Mouse (Mus musculus): ENCODE results near the gene E130311K13Rik. TPM values are rescaled to one million over a fixed set of nuclear protein-coding genes. Genes with fewer than 3 reads are reported as not detected.

E130311K13Rik gene
- total and polyA plus RNA-seq, 3 experiments, result 3.9 to 4.0 TPM; not detected in 1

DNA sequence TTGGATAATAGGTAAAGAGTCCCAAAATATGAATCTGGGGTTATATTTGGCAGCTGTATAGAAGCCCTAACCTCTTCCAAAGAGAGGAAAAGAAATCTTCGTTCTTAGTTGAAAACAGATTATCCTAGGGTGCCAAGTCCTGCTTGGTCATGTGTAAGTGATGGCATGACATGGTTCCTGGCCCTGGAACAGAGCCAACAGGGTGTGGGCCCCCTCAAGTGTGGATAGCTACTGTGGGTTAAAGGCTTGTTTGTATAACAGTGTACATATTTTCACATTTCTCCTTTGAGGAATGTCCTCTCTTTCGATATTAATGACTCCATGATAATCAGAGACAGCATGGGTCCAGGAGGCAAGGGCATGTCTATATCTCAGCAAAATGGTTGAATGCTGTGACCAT, 9.7 kb upstream of the E130311K13Rik start:
- peaks cover 0 to 10% of the 10 kb centered on the region in 2 experiments; a peak in 2 of 4 replicates for H3K36me3 ChIP-seq (ENCODE audit: control insufficient read depth in 1 of 2, insufficient read depth in 2 of 2, low read length in 2 of 2)
- no peak for TF ChIP-seq MAZ (IDR thresholded peaks at IDR 0.05; ENCODE audit: low read depth, low read length)
- no peak for TF ChIP-seq KAT2A (conservative IDR thresholded peaks at IDR 0.05; ENCODE audit: low read depth, low read length)
- no peak for TF ChIP-seq POLR2AphosphoS2 (IDR thresholded peaks at IDR 0.05; ENCODE audit: low read length)
- TF ChIP-seq MYC (IDR thresholded peaks at IDR 0.05; ENCODE audit: low read depth, low read length), result no peak
- no peak for TF ChIP-seq GATA1 (IDR thresholded peaks at IDR 0.05; ENCODE audit: low read depth, low read length)
- no peak for TF ChIP-seq BHLHE40 (IDR thresholded peaks at IDR 0.05; ENCODE audit: borderline replicate concordance, low read depth, low read length)
- TF ChIP-seq JUND (IDR thresholded peaks at IDR 0.05; ENCODE audit: low read depth, low read length), result no peak
- TF ChIP-seq SMC3 (IDR thresholded peaks at IDR 0.05; ENCODE audit: low read depth, low read length), result no peak
- no peak for TF ChIP-seq ZMIZ1 (IDR thresholded peaks at IDR 0.05; ENCODE audit: low read depth, low read length)
- no peak for DNase-seq (ENCODE audit: low read depth, low spot score)
- H3K9ac ChIP-seq (ENCODE audit: control insufficient read depth, low read depth, low read length, poor library complexity, severe bottlenecking), result no peak overlapping the region
- no peaks in the 10 kb centered on the region for H3K79me2 ChIP-seq (ENCODE audit: control insufficient read depth, insufficient read depth, low read length, poor library complexity)
- H3K27me3 ChIP-seq (ENCODE audit: control insufficient read depth in 1 of 2, insufficient read depth in 2 of 2, low read length in 2 of 2), result no peaks in the 10 kb centered on the region
- H3K4me1 ChIP-seq (ENCODE audit: control insufficient read depth in 1 of 2, insufficient read depth in 2 of 2, low read length in 2 of 2), result no peaks in the 10 kb centered on the region
- H3K4me3 ChIP-seq (ENCODE audit: control insufficient read depth in 1 of 2, insufficient read depth in 1 of 2, low read depth in 2 of 2, low read length in 2 of 2), result no peak overlapping the region
- no peaks in the 10 kb centered on the region for H3K9me3 ChIP-seq (replicated peaks; ENCODE audit: insufficient read depth, low read length)
- no peak overlapping the region for H3K27ac ChIP-seq (ENCODE audit: control insufficient read depth, low read depth, low read length)

DNA sequence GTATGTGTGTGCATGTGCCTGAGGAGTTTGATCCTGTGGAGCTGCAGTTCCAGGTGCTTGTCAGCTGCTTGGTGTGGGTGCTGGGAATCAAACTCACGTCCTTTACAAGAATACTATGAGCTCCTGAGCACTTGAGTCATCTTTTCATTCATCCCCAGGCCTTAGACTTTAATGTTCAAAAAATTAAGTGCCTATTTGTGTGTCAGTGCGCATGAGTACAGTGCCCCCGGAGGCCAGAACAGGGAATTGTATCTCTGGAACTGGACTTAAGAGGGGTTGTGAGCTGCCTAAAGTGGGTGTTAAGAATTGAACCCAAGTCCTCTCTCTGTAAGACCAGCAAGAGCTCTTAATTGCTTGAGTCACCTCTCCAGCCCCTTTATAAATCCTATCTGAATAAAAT, 9.6 kb downstream of the E130311K13Rik start:
- no peaks in the 10 kb centered on the region for H3K4me1 ChIP-seq (ENCODE audit: control insufficient read depth in 1 of 2, insufficient read depth in 2 of 2, low read length in 2 of 2)
- peak; percentile 70 for DNase-seq (ENCODE audit: low read depth, low spot score)
- no peak overlapping the region for H3K27ac ChIP-seq (ENCODE audit: control insufficient read depth, low read depth, low read length)
- no peak overlapping the region for H3K9ac ChIP-seq (ENCODE audit: control insufficient read depth, low read depth, low read length, poor library complexity, severe bottlenecking)
- H3K36me3 ChIP-seq (ENCODE audit: control insufficient read depth in 1 of 2, insufficient read depth in 2 of 2, low read length in 2 of 2), result peaks cover 0 to 4% of the 10 kb centered on the region in 2 experiments; a peak in 2 of 4 replicates
- no peak overlapping the region for H3K4me3 ChIP-seq (ENCODE audit: control insufficient read depth in 1 of 2, insufficient read depth in 1 of 2, low read depth in 2 of 2, low read length in 2 of 2)
- no peaks in the 10 kb centered on the region for H3K9me3 ChIP-seq (replicated peaks; ENCODE audit: insufficient read depth, low read length)
- no peak for TF ChIP-seq TCF12 (IDR thresholded peaks at IDR 0.05; ENCODE audit: low read depth, low read length)
- TF ChIP-seq POLR2AphosphoS5 (IDR thresholded peaks at IDR 0.05; ENCODE audit: borderline replicate concordance, low read depth, low read length), result no peak
- TF ChIP-seq JUND (IDR thresholded peaks at IDR 0.05; ENCODE audit: low read depth, low read length), result no peak
- no peak for TF ChIP-seq BHLHE40 (IDR thresholded peaks at IDR 0.05; ENCODE audit: borderline replicate concordance, low read depth, low read length)
- peak; percentile 36 for TF ChIP-seq RAD21 (IDR thresholded peaks at IDR 0.05; ENCODE audit: low read depth, low read length)
- TF ChIP-seq CTCF (IDR thresholded peaks at IDR 0.05 in 2 of 3, conservative IDR thresholded peaks at IDR 0.05 in 1 of 3; ENCODE audit: control insufficient read depth in 1 of 3, insufficient read depth in 1 of 3, low read depth in 2 of 3, low read length in 3 of 3, poor library complexity in 1 of 3, severe bottlenecking in 1 of 3), result peak; percentile 56 to 68 (median 68)
- TF ChIP-seq SMC3 (IDR thresholded peaks at IDR 0.05; ENCODE audit: low read depth, low read length), result peak; percentile 23; the same call in 1 of the 2 replicates
- no peaks in the 10 kb centered on the region for H3K27me3 ChIP-seq (ENCODE audit: control insufficient read depth in 1 of 2, insufficient read depth in 2 of 2, low read length in 2 of 2)
- H3K79me2 ChIP-seq (ENCODE audit: control insufficient read depth, insufficient read depth, low read length, poor library complexity), result no peaks in the 10 kb centered on the region

DNA sequence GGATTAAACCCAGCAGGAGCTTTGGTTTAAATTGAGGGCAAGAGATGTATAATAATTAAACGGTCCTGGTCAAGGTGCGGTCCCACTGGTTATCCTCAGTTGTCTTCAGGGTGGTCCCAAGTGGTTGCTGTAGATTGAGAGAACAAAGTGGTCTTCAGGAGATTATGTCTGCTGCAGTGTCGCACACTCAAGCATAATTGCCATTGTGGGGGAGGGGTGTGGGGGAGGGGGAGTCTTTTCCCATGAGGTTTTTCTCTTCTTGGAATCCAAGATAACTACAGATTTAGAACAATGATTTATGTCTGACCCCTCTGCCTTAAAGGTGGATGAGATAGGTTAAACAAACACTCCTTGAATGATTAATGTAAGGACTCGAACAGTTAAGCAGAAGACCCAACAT, 19.0 kb downstream of the E130311K13Rik start:
- H3K79me2 ChIP-seq (ENCODE audit: control insufficient read depth, insufficient read depth, low read length, poor library complexity), result no peaks in the 10 kb centered on the region
- no peak for DNase-seq (ENCODE audit: low read depth, low spot score)
- no peaks in the 10 kb centered on the region for H3K27me3 ChIP-seq (ENCODE audit: control insufficient read depth in 1 of 2, insufficient read depth in 2 of 2, low read length in 2 of 2)
- H3K27ac ChIP-seq (ENCODE audit: control insufficient read depth, low read depth, low read length), result no peak overlapping the region
- H3K4me1 ChIP-seq (ENCODE audit: control insufficient read depth in 1 of 2, insufficient read depth in 2 of 2, low read length in 2 of 2), result no peaks in the 10 kb centered on the region
- H3K36me3 ChIP-seq (ENCODE audit: control insufficient read depth in 1 of 2, insufficient read depth in 2 of 2, low read length in 2 of 2), result no peaks in the 10 kb centered on the region
- H3K4me3 ChIP-seq (ENCODE audit: control insufficient read depth in 1 of 2, insufficient read depth in 1 of 2, low read depth in 2 of 2, low read length in 2 of 2), result no peak overlapping the region
- TF ChIP-seq TAL1 (IDR thresholded peaks at IDR 0.05; ENCODE audit: low read length) (no peak), RCOR1 (IDR thresholded peaks at IDR 0.05; ENCODE audit: low read depth, low read length) (no peak), EP300 (IDR thresholded peaks at IDR 0.05; ENCODE audit: low read depth in 1 of 2, low read length in 2 of 2) (no peak), MAFK (IDR thresholded peaks at IDR 0.05; ENCODE audit: borderline replicate concordance, low read depth, low read length) (no peak), CHD1 (IDR thresholded peaks at IDR 0.05; ENCODE audit: low read depth, low read length) (no peak), POLR2AphosphoS2 (IDR thresholded peaks at IDR 0.05; ENCODE audit: low read length) (no peak), ZMIZ1 (IDR thresholded peaks at IDR 0.05; ENCODE audit: low read depth, low read length) (no peak), NELFE (IDR thresholded peaks at IDR 0.05; ENCODE audit: low read depth, low read length) (no peak)
- H3K9ac ChIP-seq (ENCODE audit: control insufficient read depth, low read depth, low read length, poor library complexity, severe bottlenecking), result no peak overlapping the region
- no peaks in the 10 kb centered on the region for H3K9me3 ChIP-seq (replicated peaks; ENCODE audit: insufficient read depth, low read length)

All from MEL (cell line).